11 mouse cellular contexts compared by ENCODE assay signal in genomic region chr5:145301796-145302195, GRCm38 (mm10). TPM values are rescaled to one million over a fixed set of nuclear protein-coding genes. Genes with fewer than 3 reads are reported as not detected.
"Had no signal": no experiment of that assay in that cellular context is flagged by ENCODE, and none has a peak within 500 bp of the region (broad histone marks: within the 10 kb centered on the region; RNA-seq: fewer than 3 reads in every experiment).

No protein-coding gene starts in this region.

RNA-seq across cellular contexts. Expression of gene Cyp3a57, which starts 43.3 kb away (rescaled TPM):
- total RNA-seq: neutrophil, adult 5-6 weeks had no signal
- polyA plus RNA-seq: neural tube, embryonic 13.5 days; neural tube, embryonic 14.5 days; neural tube, embryonic 15.5 days; small intestine, adult 2 months; spleen, adult 2 months; stomach, embryonic 14.5 days; stomach, embryonic 15.5 days; stomach, embryonic 16.5 days; thymus, adult 2 months; thymus, postnatal 0 days had no signal
